Mouse (Mus musculus): ENCODE data around the gene 4930544D05Rik. TPM values are rescaled to one million over a fixed set of nuclear protein-coding genes. Genes with fewer than 3 reads are reported as not detected.
A peak's percentile ranks its signal among the peaks of the same experiment; 100 is the strongest.

Gene 4930544D05Rik
- polyA plus RNA-seq, 1 experiment from 2014 or later: not detected

DNA sequence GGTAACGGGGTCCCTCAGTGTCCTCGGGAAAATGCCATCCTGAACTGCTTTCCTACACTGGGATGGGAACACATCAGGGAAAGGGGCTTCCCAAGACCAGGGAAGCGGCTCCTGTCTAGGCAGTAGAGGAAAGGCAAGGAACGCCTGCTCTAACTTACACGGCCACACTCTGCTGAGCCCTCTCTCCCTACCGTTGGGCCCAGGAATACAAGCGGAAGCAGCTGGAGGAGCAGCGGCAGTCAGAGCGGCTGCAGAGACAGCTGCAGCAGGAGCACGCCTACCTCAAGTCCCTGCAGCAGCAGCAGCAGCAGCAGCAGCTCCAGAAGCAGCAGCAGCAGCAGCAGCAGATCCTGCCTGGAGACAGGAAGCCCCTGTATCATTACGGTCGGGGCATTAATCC lies 8.9 kb upstream of the 4930544D05Rik start:
- no peaks in the 10 kb centered on the region for H3K9me3 ChIP-seq
- H3K4me3 ChIP-seq: no peak overlapping the region
- 71% methylated on average over 12 of the region's 12 CpGs for WGBS
- H3K27ac ChIP-seq (replicated peaks): no peak overlapping the region
- H3K4me1 ChIP-seq: no peaks in the 10 kb centered on the region
- no peaks in the 10 kb centered on the region for H3K27me3 ChIP-seq (replicated peaks; ENCODE audit: low read depth, poor library complexity, severe bottlenecking)
- no peak for DNase-seq (ENCODE audit: low spot score)
- peaks cover 100% of the 10 kb centered on the region for H3K36me3 ChIP-seq (replicated peaks)

DNA sequence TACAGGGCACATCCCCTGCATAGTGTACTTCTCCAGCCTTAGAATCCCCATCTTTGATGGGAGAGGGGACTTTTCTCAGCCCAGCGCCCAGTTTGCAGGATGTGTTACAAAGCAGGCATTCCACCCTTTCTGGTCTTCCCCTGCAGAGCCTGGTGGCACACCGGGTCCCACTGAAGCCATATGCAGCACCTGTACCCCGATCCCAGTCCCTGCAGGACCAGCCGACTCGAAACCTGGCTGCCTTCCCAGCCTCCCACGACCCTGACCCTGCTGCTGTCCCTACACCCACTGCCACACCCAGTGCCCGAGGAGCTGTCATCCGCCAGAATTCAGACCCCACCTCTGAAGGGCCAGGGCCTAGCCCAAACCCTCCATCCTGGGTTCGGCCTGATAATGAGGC lies 8.0 kb upstream of the 4930544D05Rik start:
- Histone ChIP-seq H3K27ac (replicated peaks) (no peak overlapping the region), H3K9me3 (no peaks in the 10 kb centered on the region), H3K36me3 (replicated peaks) (peaks cover 100% of the 10 kb centered on the region), H3K4me3 (no peak overlapping the region), H3K4me1 (no peaks in the 10 kb centered on the region), H3K27me3 (replicated peaks; ENCODE audit: low read depth, poor library complexity, severe bottlenecking) (no peaks in the 10 kb centered on the region)
- WGBS: 91% methylated on average over 9 of the region's 9 CpGs
- DNase-seq (ENCODE audit: low spot score): no peak

DNA sequence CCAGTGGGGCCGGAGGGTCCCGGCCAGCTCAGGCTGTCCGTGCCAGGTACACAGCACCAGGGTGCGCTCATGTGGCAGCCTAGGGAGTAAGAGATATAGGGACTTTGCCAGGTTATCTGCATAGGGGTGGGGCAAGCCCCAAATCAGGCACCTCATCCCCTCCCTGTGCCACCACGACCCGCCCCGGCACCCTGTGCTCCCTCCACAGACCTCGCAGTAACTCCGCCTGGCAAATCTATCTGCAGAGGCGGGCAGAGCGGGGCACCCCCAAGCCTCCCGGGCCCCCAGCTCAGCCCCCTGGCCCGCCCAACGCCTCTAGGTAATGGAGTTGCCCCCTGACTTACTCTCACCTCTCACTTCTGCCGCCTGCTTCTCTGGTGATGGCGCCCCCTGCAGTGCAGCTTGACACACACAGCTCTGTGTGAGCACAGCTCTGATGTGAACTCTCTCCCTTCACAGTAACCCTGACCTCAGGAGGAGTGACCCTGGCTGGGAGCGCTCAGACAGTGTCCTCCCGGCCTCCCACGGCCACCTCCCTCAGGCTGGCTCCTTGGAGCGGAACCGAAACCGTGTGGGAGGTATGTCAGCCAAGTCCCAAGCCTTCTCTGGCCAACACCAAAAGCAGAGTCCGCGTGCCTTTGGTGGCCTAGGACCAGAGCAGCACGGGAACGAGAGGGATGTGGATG lies 7.1 kb upstream of the 4930544D05Rik start:
- Histone ChIP-seq H3K4me3 (no peak overlapping the region), H3K9me3 (no peaks in the 10 kb centered on the region), H3K27me3 (replicated peaks; ENCODE audit: low read depth, poor library complexity, severe bottlenecking) (no peaks in the 10 kb centered on the region), H3K27ac (replicated peaks) (no peak overlapping the region), H3K4me1 (no peaks in the 10 kb centered on the region), H3K36me3 (replicated peaks) (peaks cover 100% of the 10 kb centered on the region)
- WGBS: 89% methylated on average over 26 of the region's 26 CpGs
- DNase-seq (ENCODE audit: low spot score): peak; percentile 34

DNA sequence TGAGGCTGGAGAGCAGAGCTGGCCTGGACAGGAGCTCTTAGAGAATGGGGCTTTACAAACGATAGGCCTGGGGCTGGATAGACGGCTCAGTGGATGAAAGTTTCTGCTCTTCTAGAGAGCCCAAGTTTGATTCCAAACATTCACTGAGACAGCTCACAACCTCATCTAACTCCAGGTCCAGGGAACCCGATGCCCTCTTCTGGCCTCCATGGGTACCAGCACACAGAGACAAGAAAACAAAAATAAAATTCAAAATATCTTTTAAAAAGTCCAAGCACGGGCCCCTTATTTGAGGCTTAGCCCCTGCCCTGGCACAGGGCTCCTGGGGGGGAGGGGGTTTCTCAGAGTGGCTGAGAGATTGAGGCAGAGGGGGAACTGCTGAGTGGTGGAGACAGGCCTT lies 4.9 kb upstream of the 4930544D05Rik start:
- no peak overlapping the region for H3K27ac ChIP-seq (replicated peaks)
- H3K4me1 ChIP-seq: peaks cover 14% of the 10 kb centered on the region
- no peak for DNase-seq (ENCODE audit: low spot score)
- peaks cover 82% of the 10 kb centered on the region for H3K36me3 ChIP-seq (replicated peaks)
- 91% methylated on average over 4 of the region's 4 CpGs for WGBS
- no peak overlapping the region for H3K4me3 ChIP-seq
- H3K9me3 ChIP-seq: no peaks in the 10 kb centered on the region
- H3K27me3 ChIP-seq (replicated peaks; ENCODE audit: low read depth, poor library complexity, severe bottlenecking): peaks cover 7% of the 10 kb centered on the region

DNA sequence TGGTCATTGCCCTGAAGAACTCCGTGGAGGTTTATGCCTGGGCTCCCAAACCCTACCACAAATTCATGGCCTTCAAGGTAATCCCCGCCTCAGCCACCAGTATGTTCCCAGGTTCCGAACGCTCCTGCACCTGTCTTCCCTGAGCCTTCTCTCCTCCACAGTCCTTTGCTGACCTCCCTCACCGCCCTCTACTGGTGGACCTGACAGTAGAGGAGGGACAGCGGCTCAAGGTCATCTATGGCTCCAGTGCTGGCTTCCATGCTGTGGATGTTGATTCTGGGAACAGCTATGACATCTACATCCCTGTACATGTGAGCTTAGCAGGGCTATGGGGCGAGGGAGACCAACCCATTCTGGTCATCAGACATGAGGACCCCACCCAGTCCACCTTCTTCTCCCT lies 3.1 kb upstream of the 4930544D05Rik start:
- Histone ChIP-seq H3K4me1 (peaks cover 20% of the 10 kb centered on the region), H3K36me3 (replicated peaks) (peaks cover 64% of the 10 kb centered on the region), H3K27me3 (replicated peaks; ENCODE audit: low read depth, poor library complexity, severe bottlenecking) (peaks cover 23% of the 10 kb centered on the region), H3K4me3 (no peak overlapping the region), H3K27ac (replicated peaks) (no peak overlapping the region), H3K9me3 (no peaks in the 10 kb centered on the region)
- WGBS: 77% methylated on average over 7 of the region's 7 CpGs
- DNase-seq (ENCODE audit: low spot score): no peak

DNA sequence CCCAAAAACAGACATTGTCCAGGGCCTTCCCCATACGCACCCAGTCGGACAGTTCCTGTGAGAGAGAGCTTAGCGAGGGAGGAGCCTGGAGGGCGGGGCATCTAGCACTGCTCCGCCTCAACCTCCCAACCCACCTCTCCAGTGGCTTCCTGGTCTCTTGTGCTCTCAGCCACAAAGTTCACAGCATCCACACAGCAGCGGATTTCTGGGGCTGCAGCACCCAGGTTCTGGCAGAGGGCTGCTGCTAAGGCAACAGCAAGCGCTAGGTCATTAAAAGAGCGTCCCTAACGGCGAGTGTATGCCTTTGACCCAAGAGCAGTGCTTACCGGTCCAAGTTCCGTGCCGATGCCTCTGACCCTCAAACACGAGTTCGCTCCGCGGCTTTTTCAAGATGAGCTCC lies 574 bp upstream of the 4930544D05Rik start:
- DNase-seq (ENCODE audit: low spot score): peak; percentile 64
- peaks cover 20% of the 10 kb centered on the region for H3K4me1 ChIP-seq
- H3K4me3 ChIP-seq: peak overlapping the region; percentile 55
- H3K36me3 ChIP-seq (replicated peaks): peaks cover 39% of the 10 kb centered on the region
- 2% methylated on average over 17 of the region's 17 CpGs for WGBS
- H3K27ac ChIP-seq (replicated peaks): peak overlapping the region; percentile 40; the same call in 1 of the 2 replicates
- H3K27me3 ChIP-seq (replicated peaks; ENCODE audit: low read depth, poor library complexity, severe bottlenecking): peaks cover 23% of the 10 kb centered on the region
- no peaks in the 10 kb centered on the region for H3K9me3 ChIP-seq

DNA sequence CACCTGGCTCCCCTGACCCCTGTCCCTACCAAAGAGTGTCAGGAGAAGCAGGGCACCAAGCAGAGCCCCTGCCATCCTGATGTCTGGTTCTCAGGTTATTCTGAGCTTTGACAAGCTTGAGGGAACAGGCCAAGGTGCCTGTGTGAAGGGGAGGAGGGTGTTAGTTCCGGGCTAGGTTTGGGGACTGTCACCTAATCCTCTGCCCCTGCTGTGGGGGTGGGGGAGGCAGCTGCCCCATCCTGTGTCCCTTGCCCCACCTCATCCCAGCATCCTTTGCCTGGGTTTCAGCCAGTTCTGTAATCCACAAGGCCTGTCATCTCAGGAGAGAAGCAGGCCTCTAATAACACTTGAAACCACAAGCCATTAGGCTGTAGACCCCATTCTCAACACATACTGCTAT lies 3.5 kb downstream of the 4930544D05Rik start, which contains the start of gene Chrne:
TSS of gene Chrne (minus strand) at position 116 of the 400 bp plus-strand sequence.
- Histone ChIP-seq H3K36me3 (replicated peaks) (no peaks in the 10 kb centered on the region), H3K4me1 (peaks cover 20% of the 10 kb centered on the region), H3K4me3 (no peak within 1 kb of the TSS), H3K27ac (replicated peaks) (no peak within 1 kb of the TSS), H3K9me3 (no peaks in the 10 kb centered on the region), H3K27me3 (replicated peaks; ENCODE audit: low read depth, poor library complexity, severe bottlenecking) (peaks cover 23% of the 10 kb centered on the region)
- no peak for DNase-seq (ENCODE audit: low spot score)
- WGBS: 63% methylated on average over 1 of the region's 1 CpGs

DNA sequence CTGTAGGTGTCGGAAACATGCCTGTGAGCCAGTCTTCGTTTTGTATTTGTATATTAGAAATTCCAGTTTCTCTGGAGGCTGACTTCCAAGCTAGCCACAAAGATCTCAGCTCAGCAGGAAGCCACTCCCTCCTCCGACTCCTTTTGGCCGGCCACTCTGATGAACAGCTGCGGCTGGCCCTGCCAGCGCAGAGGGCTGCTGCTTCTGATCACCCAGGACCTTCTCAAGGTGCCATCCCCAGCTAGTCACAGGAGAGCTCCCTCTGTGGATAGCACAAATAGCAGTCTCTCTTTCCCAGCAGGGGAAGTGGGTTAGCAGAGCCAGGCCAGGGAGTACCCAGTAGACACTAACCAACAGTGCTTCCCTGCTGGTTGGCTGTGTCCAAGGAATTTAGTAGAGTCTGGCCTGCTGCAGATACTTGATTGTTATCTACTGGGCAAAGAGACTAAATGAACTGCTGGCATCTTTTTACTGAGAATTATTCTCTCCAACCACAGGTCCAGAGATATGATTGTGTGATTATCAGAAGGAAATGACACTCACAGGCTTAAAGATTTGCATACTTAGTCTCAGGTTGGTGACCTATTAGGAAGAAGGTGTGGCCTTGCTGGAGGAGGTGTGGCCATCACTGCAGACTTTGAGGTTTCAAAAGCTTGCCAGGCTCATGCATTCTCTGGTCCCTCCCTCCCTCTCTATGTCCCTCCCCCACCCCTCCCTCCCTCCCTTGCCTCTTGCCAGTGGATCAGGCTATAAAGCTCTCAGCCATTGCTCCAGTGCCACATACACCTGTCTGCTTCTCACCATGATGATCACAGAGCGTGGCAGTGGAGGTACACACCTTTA lies 6.5 kb downstream of the 4930544D05Rik start:
- 51% methylated on average over 7 of the region's 7 CpGs for WGBS
- no peaks in the 10 kb centered on the region for H3K4me1 ChIP-seq
- no peaks in the 10 kb centered on the region for H3K9me3 ChIP-seq
- peaks cover 1% of the 10 kb centered on the region; the same call in 1 of the 2 replicates for H3K27me3 ChIP-seq (replicated peaks; ENCODE audit: low read depth, poor library complexity, severe bottlenecking)
- H3K27ac ChIP-seq (replicated peaks): no peak overlapping the region
- DNase-seq (ENCODE audit: low spot score): no peak
- no peaks in the 10 kb centered on the region for H3K36me3 ChIP-seq (replicated peaks)
- H3K4me3 ChIP-seq: no peak overlapping the region

DNA sequence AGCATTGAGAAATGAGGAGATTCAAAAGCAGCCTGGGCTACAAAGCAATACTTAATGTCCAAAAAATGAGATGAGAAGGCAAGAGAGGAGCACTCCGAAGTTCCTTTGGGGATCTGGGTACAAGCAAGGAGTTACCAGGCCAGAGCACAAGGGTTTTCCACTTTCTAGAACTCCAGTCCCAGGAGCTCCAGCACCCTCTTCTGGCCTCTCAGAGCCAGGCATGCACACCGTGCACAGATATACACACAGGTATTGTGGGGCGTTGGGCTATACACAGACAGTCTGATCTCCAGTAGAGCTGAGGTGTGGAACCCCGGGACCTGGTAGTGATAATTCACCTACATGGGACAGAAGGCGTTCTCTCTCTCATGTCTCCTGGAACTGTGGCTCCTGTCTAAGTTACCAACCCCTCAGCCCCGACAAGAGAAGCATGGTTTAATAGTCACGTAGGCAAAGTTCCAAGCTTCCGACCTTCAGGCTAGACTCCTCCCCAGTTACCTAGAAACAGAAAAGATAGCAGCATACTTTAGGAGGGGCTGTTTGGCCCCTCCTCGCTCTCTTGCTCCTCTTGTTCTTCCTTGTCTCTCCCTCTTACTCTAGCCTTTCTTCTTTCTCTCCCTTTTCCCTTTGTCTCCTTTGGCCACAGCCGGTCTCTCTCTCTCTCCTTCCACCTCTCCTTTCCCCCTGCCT lies 7.5 kb downstream of the 4930544D05Rik start:
- no peak overlapping the region for H3K27ac ChIP-seq (replicated peaks)
- DNase-seq (ENCODE audit: low spot score): no peak
- no peaks in the 10 kb centered on the region for H3K9me3 ChIP-seq
- H3K27me3 ChIP-seq (replicated peaks; ENCODE audit: low read depth, poor library complexity, severe bottlenecking): no peaks in the 10 kb centered on the region
- no peaks in the 10 kb centered on the region for H3K4me1 ChIP-seq
- H3K4me3 ChIP-seq: no peak overlapping the region
- 85% methylated on average over 10 of the region's 10 CpGs for WGBS
- H3K36me3 ChIP-seq (replicated peaks): no peaks in the 10 kb centered on the region

DNA sequence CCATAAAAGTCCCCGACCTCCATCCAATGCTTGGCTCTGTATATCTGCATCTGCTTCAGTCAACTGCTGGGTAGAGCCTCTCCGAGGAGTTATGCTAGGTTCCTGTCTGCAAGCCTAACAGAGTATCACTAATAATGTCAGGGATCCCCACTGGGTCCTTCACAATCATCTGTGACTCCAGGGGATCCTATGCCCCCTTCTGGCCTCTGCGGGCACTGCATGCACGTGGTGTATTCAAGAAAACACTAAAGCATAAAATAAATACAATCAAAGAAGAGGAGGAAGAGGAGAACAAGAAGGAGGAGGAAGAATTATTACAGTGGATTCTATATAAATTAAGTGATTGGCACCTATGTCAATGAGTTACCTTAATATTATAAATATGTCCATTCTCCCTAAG lies 9.8 kb downstream of the 4930544D05Rik start:
- Histone ChIP-seq H3K27ac (replicated peaks) (no peak overlapping the region), H3K4me3 (no peak overlapping the region), H3K36me3 (replicated peaks) (no peaks in the 10 kb centered on the region), H3K27me3 (replicated peaks; ENCODE audit: low read depth, poor library complexity, severe bottlenecking) (no peaks in the 10 kb centered on the region), H3K4me1 (no peaks in the 10 kb centered on the region), H3K9me3 (no peaks in the 10 kb centered on the region)
- peak; percentile 74 for DNase-seq (ENCODE audit: low spot score)
- WGBS: 54% methylated on average over 4 of the region's 4 CpGs

DNA sequence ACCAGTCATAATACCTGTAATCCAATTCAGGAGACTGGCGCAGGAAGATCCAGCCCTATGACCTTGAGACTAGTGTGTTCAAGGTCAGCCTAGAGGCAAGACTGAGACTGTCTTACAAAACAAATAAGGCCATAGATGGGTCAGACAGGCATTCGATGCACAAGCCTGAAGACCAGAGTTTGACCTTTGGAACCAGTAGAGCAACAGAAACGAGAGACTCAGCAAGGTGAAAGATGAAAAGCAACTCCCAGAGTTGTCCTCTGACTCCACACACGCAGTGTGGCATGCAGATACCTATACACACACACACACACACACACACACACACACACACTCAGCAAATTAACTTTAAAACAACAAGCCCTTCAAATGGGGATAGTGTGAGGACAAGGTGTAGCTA lies 11.2 kb downstream of the 4930544D05Rik start:
- Histone ChIP-seq H3K27me3 (replicated peaks; ENCODE audit: low read depth, poor library complexity, severe bottlenecking) (no peaks in the 10 kb centered on the region), H3K4me1 (no peaks in the 10 kb centered on the region), H3K27ac (replicated peaks) (no peak overlapping the region), H3K4me3 (no peak overlapping the region), H3K36me3 (replicated peaks) (no peaks in the 10 kb centered on the region), H3K9me3 (no peaks in the 10 kb centered on the region)
- no peak for DNase-seq (ENCODE audit: low spot score)
- WGBS: 73% methylated on average over 4 of the region's 4 CpGs

DNA sequence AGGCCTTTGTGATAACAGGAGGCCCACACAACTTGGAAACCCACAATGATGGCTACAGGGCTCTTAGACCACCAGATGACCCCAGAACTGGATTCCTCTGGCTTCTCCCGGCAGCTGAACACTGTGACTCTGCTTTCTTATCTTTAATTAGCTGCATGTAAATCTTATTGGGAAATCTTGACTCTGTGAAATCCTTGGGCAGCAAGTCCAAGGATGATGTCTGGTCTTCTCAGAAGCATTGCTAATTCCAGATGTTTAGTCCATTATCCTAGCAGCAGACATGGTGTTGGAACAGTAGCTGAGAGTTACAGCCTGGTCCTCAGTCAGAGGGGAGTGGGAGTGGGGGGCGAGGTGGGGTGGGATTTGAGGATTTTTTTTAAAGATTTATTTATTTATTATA lies 12.8 kb downstream of the 4930544D05Rik start:
- DNase-seq (ENCODE audit: low spot score): no peak
- no peak overlapping the region for H3K27ac ChIP-seq (replicated peaks)
- H3K27me3 ChIP-seq (replicated peaks; ENCODE audit: low read depth, poor library complexity, severe bottlenecking): no peaks in the 10 kb centered on the region
- 75% methylated on average over 2 of the region's 2 CpGs for WGBS
- H3K4me3 ChIP-seq: no peak overlapping the region
- no peaks in the 10 kb centered on the region for H3K9me3 ChIP-seq
- no peaks in the 10 kb centered on the region for H3K4me1 ChIP-seq
- no peaks in the 10 kb centered on the region for H3K36me3 ChIP-seq (replicated peaks)
